Mouse (Mus musculus) embryo, embryonic 11 days (tissue): ENCODE results near the gene Gm28434.
A peak's percentile ranks its signal among the peaks of the same experiment; 100 is the strongest.

ENCODE experiments used
- DNase-seq: peaks from one replicate; pipeline ENCODE4 v3.0.0-alpha.2; 2015

The Gm28434 gene

GRCm38 (mm10) chr5:87969201-87969600, at the start of gene Gm28434, which contains the start of gene 2310003L06Rik:
Gm28434 (plus strand) TSS chr5:87969517.
2310003L06Rik (plus strand) TSS chr5:87969459.
- DNase-seq = no peak

GRCm38 (mm10) chr5:87925372-87925771, 43.9 kb upstream of the Gm28434 start, which contains the start of gene Csn3:
Csn3 (plus strand) TSS chr5:87925579.
- DNase-seq = peak; percentile 59

DNA sequence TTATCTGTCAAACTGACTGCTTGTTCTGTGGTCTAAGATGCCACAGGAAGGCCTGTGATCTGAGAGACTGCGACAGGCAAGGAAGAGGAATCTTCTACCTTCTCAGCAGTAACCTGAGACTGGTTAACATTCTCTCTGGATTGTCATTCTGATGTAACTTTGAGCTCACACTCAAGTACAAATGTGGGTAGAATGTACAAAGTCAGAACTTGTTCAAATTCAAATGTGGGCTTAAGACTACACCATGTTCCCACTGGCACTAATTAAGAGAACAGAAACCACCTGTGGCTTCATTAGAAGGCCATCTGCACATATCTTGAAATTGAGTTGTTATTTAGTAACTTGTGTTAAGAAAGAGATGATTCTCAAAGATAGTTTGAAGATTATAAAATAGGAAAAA, 37.7 kb upstream of the Gm28434 start:
- no peak for DNase-seq

GRCm38 (mm10) chr5:87940752-87941151, 28.6 kb upstream of the Gm28434 start:
- DNase-seq = peak; percentile 19

DNA sequence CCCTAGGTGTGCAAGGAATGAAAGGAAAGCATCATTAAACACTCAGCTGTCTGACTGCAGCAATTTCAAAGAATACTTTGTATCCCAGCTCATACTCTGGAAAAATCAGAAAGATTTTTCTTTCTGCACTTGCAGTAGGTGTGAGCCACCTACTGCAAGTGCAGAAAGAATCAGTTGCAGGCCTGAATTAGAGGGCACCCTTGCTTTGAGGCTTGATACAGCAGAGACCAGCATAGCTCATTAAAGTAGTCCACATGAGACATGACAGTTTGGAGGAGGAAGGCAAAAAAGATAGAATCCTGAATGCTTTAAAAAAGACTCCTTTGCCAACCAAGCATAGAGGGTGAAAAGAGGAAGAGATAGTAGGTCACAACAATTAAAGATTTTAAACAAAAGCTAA, 26.8 kb upstream of the Gm28434 start:
- no peak for DNase-seq

DNA sequence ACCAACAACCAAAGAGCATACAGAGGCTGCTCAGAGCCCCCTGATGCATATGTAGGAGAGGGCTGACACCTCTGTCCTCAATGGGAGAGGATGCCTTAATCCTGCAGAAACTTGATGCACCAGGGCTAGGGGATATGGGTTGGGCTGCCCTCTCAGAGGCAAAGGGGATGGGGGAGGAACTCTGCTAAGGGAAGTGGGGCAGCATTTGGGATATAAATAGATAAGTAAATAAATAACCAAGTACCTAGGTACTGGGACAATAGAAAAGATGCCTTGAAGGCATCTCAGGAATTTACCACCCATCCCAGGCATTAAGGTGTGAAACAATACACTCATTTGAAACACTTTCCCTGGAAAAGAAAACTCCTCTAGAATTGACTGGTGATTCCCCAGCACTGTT, 17.5 kb upstream of the Gm28434 start:
- DNase-seq = no peak

DNA sequence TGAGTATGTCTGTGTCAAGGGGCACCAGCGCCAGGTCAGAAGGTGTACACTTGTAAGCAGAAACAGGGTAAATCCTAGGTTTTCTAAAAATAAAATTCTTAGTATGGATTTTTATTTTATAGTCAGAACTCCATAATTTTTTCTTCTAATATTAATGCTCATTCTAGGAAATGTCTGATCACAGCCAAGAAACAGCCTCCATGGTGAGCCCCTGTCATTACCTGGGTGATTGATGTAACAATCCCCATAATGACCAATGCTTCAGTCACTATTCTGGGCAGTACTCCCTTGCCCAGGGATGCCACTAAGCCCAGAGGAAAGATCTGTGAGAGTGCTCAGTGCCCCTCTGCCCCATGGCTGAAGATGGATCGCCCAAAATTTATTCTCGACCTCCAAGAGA, 9.8 kb downstream of the Gm28434 start, which contains the start of gene Cabs1:
Gene Cabs1 (plus strand): TSS at position 301 of the 400 bp plus-strand sequence.
- no peak for DNase-seq

DNA sequence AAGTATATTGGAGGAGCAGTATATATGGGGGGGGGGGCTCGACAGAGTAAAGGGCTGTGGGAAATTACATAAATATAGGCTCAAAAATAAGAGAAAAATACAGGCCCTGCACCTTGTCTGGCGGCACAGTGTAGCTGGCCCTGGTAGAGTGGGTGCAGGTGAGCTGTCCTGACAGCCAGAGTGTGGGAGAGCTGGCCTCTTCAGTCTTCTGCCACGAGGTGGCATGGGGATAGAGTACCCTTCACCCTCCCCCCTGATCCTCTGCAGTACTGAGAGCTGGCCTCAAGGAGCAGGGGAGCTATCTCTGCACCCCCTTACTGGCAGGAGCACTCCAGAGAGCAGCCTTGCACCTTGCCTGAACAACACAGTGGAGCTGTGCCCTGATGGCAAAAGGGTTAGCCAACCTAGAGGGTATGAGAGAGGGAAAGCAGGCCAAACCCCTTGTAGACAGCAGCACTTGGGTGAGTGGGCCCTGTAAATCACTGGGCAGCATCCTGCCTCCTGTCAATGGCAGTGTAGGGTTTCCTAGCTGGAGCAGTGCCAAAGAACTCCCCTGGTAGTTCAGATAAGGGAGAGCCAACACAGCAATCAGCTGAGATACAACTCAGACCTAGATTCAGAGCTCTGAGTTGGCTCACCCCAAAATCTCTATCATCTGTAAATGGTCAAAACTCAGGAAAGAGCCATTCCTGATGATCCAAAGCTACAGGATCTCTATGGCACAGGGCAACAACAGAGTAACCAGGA, 13.3 kb downstream of the Gm28434 start:
- no peak for DNase-seq

DNA sequence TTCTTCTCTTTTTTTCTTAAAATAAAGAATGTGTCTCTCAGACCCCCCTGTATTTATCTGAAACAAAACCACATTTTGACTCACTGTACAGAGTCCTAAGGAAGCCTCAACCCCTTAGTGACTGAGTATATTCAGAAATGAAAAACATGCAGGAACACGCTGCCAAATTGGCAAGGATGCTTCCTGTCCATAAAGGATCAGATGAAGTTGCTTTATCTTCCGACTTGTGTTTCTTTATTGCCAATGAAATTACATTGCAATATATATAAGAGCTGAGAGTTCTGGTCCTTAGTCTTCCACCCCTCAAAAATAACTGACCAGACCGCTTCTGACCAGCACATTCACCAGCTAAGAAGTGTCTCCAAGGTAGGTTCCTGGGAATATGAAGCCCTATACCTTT, 32.9 kb downstream of the Gm28434 start, which contains the start of gene Smr3a:
Gene Smr3a (plus strand): TSS at position 301 of the 400 bp plus-strand sequence.
- no peak for DNase-seq

GRCm38 (mm10) chr5:88005241-88005640, 35.9 kb downstream of the Gm28434 start:
- DNase-seq = no peak
